Mouse (Mus musculus): ENCODE results near the gene Ptrh2. TPM values are rescaled to one million over a fixed set of nuclear protein-coding genes. Genes with fewer than 3 reads are reported as not detected.
A peak's percentile ranks its signal among the peaks of the same experiment; 100 is the strongest.

Gene Ptrh2
- polyA plus RNA-seq, 1 experiment, result 0.08 TPM

- H3K36me3 ChIP-seq (ENCODE audit: control insufficient read depth), result peaks cover 79% of the 10 kb centered on the region
- no peaks in the 10 kb centered on the region for H3K9me3 ChIP-seq (ENCODE audit: control insufficient read depth, low read length)
- peaks cover 17% of the 10 kb centered on the region for H3K4me1 ChIP-seq (ENCODE audit: control insufficient read depth)
- no peak overlapping the region for H3K4me3 ChIP-seq (replicated peaks)
- TF ChIP-seq TAL1 (IDR thresholded peaks at IDR 0.05; ENCODE audit: low read length) (no peak), GATA1 (IDR thresholded peaks at IDR 0.05; ENCODE audit: low read length) (no peak)
- no peaks in the 10 kb centered on the region for H3K27me3 ChIP-seq (ENCODE audit: control insufficient read depth)
Measured at GRCm38 (mm10) chr11:86649542-86649941, 34.2 kb upstream of the Ptrh2 start.

GRCm38 (mm10) chr11:86650676-86651075 is 33.1 kb upstream of the Ptrh2 start:
- Histone ChIP-seq H3K36me3 (ENCODE audit: control insufficient read depth) (peaks cover 81% of the 10 kb centered on the region), H3K27me3 (ENCODE audit: control insufficient read depth) (no peaks in the 10 kb centered on the region), H3K9me3 (ENCODE audit: control insufficient read depth, low read length) (no peaks in the 10 kb centered on the region), H3K4me1 (ENCODE audit: control insufficient read depth) (peaks cover 20% of the 10 kb centered on the region), H3K4me3 (replicated peaks) (no peak overlapping the region)
- no peak for TF ChIP-seq TAL1 (IDR thresholded peaks at IDR 0.05; ENCODE audit: low read length)
- TF ChIP-seq GATA1 (IDR thresholded peaks at IDR 0.05; ENCODE audit: low read length), result no peak

GRCm38 (mm10) chr11:86652578-86652979 is 31.2 kb upstream of the Ptrh2 start:
- no peaks in the 10 kb centered on the region for H3K9me3 ChIP-seq (ENCODE audit: control insufficient read depth, low read length)
- TF ChIP-seq TAL1 (IDR thresholded peaks at IDR 0.05; ENCODE audit: low read length) (no peak), GATA1 (IDR thresholded peaks at IDR 0.05; ENCODE audit: low read length) (no peak)
- peaks cover 82% of the 10 kb centered on the region for H3K36me3 ChIP-seq (ENCODE audit: control insufficient read depth)
- H3K4me3 ChIP-seq (replicated peaks), result no peak overlapping the region
- no peaks in the 10 kb centered on the region for H3K27me3 ChIP-seq (ENCODE audit: control insufficient read depth)
- H3K4me1 ChIP-seq (ENCODE audit: control insufficient read depth), result peaks cover 39% of the 10 kb centered on the region

- no peak overlapping the region for H3K4me3 ChIP-seq (replicated peaks)
- H3K4me1 ChIP-seq (ENCODE audit: control insufficient read depth), result peaks cover 47% of the 10 kb centered on the region
- peaks cover 81% of the 10 kb centered on the region for H3K36me3 ChIP-seq (ENCODE audit: control insufficient read depth)
- TF ChIP-seq TAL1 (IDR thresholded peaks at IDR 0.05; ENCODE audit: low read length) (no peak), GATA1 (IDR thresholded peaks at IDR 0.05; ENCODE audit: low read length) (no peak)
- no peaks in the 10 kb centered on the region for H3K9me3 ChIP-seq (ENCODE audit: control insufficient read depth, low read length)
- no peaks in the 10 kb centered on the region for H3K27me3 ChIP-seq (ENCODE audit: control insufficient read depth)
Measured at GRCm38 (mm10) chr11:86653446-86653845, 30.3 kb upstream of the Ptrh2 start.

GRCm38 (mm10) chr11:86654096-86654495 is 29.7 kb upstream of the Ptrh2 start:
- Histone ChIP-seq H3K4me1 (ENCODE audit: control insufficient read depth) (peaks cover 51% of the 10 kb centered on the region), H3K36me3 (ENCODE audit: control insufficient read depth) (peaks cover 81% of the 10 kb centered on the region), H3K4me3 (replicated peaks) (no peak overlapping the region), H3K27me3 (ENCODE audit: control insufficient read depth) (no peaks in the 10 kb centered on the region), H3K9me3 (ENCODE audit: control insufficient read depth, low read length) (no peaks in the 10 kb centered on the region)
- TF ChIP-seq GATA1 (IDR thresholded peaks at IDR 0.05; ENCODE audit: low read length) (no peak), TAL1 (IDR thresholded peaks at IDR 0.05; ENCODE audit: low read length) (no peak)

GRCm38 (mm10) chr11:86655671-86656070 is 28.1 kb upstream of the Ptrh2 start:
- no peak overlapping the region for H3K4me3 ChIP-seq (replicated peaks)
- H3K36me3 ChIP-seq (ENCODE audit: control insufficient read depth), result peaks cover 86% of the 10 kb centered on the region
- no peak for TF ChIP-seq GATA1 (IDR thresholded peaks at IDR 0.05; ENCODE audit: low read length)
- no peak for TF ChIP-seq TAL1 (IDR thresholded peaks at IDR 0.05; ENCODE audit: low read length)
- H3K9me3 ChIP-seq (ENCODE audit: control insufficient read depth, low read length), result no peaks in the 10 kb centered on the region
- no peaks in the 10 kb centered on the region for H3K27me3 ChIP-seq (ENCODE audit: control insufficient read depth)
- peaks cover 54% of the 10 kb centered on the region for H3K4me1 ChIP-seq (ENCODE audit: control insufficient read depth)

- H3K36me3 ChIP-seq (ENCODE audit: control insufficient read depth), result peaks cover 90% of the 10 kb centered on the region
- no peaks in the 10 kb centered on the region for H3K9me3 ChIP-seq (ENCODE audit: control insufficient read depth, low read length)
- TF ChIP-seq TAL1 (IDR thresholded peaks at IDR 0.05; ENCODE audit: low read length) (no peak), GATA1 (IDR thresholded peaks at IDR 0.05; ENCODE audit: low read length) (no peak)
- H3K4me1 ChIP-seq (ENCODE audit: control insufficient read depth), result peaks cover 64% of the 10 kb centered on the region
- no peaks in the 10 kb centered on the region for H3K27me3 ChIP-seq (ENCODE audit: control insufficient read depth)
- no peak overlapping the region for H3K4me3 ChIP-seq (replicated peaks)
Measured at GRCm38 (mm10) chr11:86656849-86657567, 26.8 kb upstream of the Ptrh2 start.

- Histone ChIP-seq H3K9me3 (ENCODE audit: control insufficient read depth, low read length) (no peaks in the 10 kb centered on the region), H3K36me3 (ENCODE audit: control insufficient read depth) (peaks cover 90% of the 10 kb centered on the region), H3K4me3 (replicated peaks) (no peak overlapping the region), H3K27me3 (ENCODE audit: control insufficient read depth) (no peaks in the 10 kb centered on the region), H3K4me1 (ENCODE audit: control insufficient read depth) (peaks cover 67% of the 10 kb centered on the region)
- TF ChIP-seq TAL1 (IDR thresholded peaks at IDR 0.05; ENCODE audit: low read length), result no peak
- no peak for TF ChIP-seq GATA1 (IDR thresholded peaks at IDR 0.05; ENCODE audit: low read length)
Measured at GRCm38 (mm10) chr11:86657863-86658262, 25.9 kb upstream of the Ptrh2 start.

GRCm38 (mm10) chr11:86662986-86663895 is 20.5 kb upstream of the Ptrh2 start:
- peak; percentile 47; the same call in 1 of the 2 replicates for TF ChIP-seq GATA1 (IDR thresholded peaks at IDR 0.05; ENCODE audit: low read length)
- TF ChIP-seq TAL1 (IDR thresholded peaks at IDR 0.05; ENCODE audit: low read length), result peak; percentile 67
- Histone ChIP-seq H3K4me1 (ENCODE audit: control insufficient read depth) (peaks cover 83% of the 10 kb centered on the region), H3K9me3 (ENCODE audit: control insufficient read depth, low read length) (no peaks in the 10 kb centered on the region), H3K27me3 (ENCODE audit: control insufficient read depth) (no peaks in the 10 kb centered on the region), H3K36me3 (ENCODE audit: control insufficient read depth) (peaks cover 95% of the 10 kb centered on the region), H3K4me3 (replicated peaks) (peak overlapping the region; percentile 58)

Measured in erythroblast, embryonic 14.5 days (primary cell).